Mouse (Mus musculus) pancreas, adult 10 weeks (tissue): ENCODE results near the gene Plcb2. TPM values are rescaled to one million over a fixed set of nuclear protein-coding genes. Genes with fewer than 3 reads are reported as not detected.

Experiments
- polyA plus RNA-seq: library from polyadenylated mRNA; stranded (reverse); fragments of 350-450 nt; fragmentation: Illumina TruSeq; extraction: RNeasy Lipid Tissue Mini Kit (QIAGEN cat#74804); gene quantifications from one replicate; pipeline ENCODE4 v1.2.3, GENCODE M21; 2015; ENCODE audit warnings: low read depth, low replicate concordance; ENCODE audit not compliant: insufficient read depth

The Plcb2 gene
- 0.33 TPM for polyA plus RNA-seq

GRCm38 (mm10) chr2:118728337-118728736 lies at the start of gene Plcb2:
Gene Plcb2 (minus strand): TSS chr2:118728438.

GRCm38 (mm10) chr2:118772158-118772874 lies 44.1 kb upstream of the Plcb2 start, which contains the start of gene Phgr1:
Gene Phgr1 (plus strand): TSS chr2:118772769.

DNA sequence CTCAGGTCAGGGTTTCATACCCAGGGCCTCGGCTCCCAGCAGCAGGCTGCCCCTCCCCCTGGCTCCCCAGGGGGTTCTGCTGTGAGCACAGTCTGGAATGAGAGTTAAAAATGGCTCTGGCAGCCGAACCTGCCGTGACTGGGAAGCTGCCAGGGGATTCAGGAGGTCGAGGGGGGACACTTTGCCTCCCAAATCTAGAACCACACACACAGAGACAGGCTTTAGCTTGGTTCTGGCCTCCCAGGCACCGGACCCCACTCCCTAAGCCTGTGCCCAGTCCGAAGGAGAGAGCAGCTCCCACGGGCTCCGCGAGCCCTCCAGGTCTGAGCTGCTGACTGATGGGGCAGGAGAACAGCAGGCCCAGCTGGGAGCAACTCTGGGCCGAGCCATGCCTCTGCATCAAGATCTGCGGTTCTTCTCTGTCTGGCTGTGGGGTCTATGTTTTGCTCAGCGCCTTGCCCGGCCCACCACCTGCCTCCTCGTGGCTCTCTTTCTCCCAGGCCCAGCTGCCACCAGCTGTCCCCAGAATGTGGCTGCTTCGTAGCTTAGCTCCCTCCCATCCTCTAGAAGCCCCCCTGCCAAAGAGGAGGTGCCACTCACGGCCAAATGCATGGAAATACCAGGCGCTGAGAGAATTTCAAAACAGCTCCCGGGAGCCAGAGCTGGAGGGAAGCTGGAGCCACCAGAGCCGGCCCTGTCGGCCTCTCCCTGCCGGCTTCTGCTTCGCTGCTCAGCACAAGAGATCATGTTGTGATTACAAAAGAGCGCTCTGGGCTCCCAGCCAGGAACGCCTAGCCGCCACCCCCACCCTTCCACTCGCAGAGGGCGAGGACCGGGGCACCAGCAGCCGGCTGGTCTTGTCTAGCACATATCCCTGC lies 33.9 kb upstream of the Plcb2 start, which contains the start of gene Ccdc9b:
TSS of gene Ccdc9b (minus strand) at position 756 of the 878 bp plus-strand sequence.

DNA sequence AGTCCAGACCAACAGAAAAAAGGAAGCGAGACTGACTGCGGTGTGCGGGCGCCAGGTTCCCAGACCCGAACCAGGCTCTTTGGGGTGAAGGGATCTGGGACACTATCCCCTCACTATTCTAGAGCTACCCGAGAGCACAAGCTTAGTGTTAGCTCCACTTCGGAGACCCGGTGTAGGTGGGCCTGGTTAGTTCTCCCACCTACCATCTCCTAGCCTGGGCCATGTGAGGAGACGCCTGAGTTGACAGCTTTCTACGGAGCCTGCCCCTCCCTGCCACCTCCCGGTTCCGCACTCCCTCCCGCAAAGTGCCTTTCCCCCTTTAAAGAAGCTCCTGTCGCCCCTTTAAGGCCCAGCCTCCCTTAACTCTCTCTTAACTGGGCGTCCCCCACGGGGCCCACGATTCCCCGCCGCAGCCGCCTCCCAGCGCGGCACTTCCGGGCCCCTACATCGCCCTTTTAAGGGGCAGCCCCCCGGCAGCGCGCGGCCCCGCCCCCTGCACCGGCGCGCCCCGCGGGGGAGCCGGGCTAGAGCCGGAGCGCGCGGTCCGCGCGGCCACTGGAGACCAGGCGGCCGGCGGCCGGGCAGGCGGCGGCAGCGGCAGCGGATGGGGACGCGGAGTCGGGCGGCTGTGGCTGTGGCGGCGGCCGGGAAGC lies 17.1 kb upstream of the Plcb2 start, which contains the start of gene Inafm2:
TSS of gene Inafm2 (plus strand) at position 527 of the 653 bp plus-strand sequence.

GRCm38 (mm10) chr2:118703913-118704730 lies 24.1 kb downstream of the Plcb2 start, which contains the start of gene Ankrd63:
Gene Ankrd63 (minus strand): TSS chr2:118703963.

GRCm38 (mm10) chr2:118662902-118663803 lies 65.1 kb downstream of the Plcb2 start, which contains the start of gene Pak6:
Gene Pak6 (plus strand): TSS chr2:118663303.

Other genes starting within 250 kb of the Plcb2 start
- gene Srp14, start 248.7 kb downstream of the Plcb2 start, polyA plus RNA-seq, result 39.4 TPM
- gene Bmf, start 178.8 kb downstream of the Plcb2 start, polyA plus RNA-seq, result 2.7 TPM
- 1.1 TPM for gene Bub1b, start 130.2 kb downstream of the Plcb2 start, polyA plus RNA-seq
- 2.2 TPM for gene Pak6, start 65.1 kb downstream of the Plcb2 start, polyA plus RNA-seq
- not detected for gene Ankrd63, start 24.5 kb downstream of the Plcb2 start, polyA plus RNA-seq
- gene Inafm2, start 17.3 kb upstream of the Plcb2 start, polyA plus RNA-seq, result 2.5 TPM
- 4.7 TPM for gene Ccdc9b, start 34.2 kb upstream of the Plcb2 start, polyA plus RNA-seq
- gene Phgr1, start 44.3 kb upstream of the Plcb2 start, polyA plus RNA-seq, result not detected
- 7.6 TPM for gene Disp2, start 51.3 kb upstream of the Plcb2 start, polyA plus RNA-seq
- not detected for gene Knstrn, start 85.6 kb upstream of the Plcb2 start, polyA plus RNA-seq
- gene Ivd, start 133.5 kb upstream of the Plcb2 start, polyA plus RNA-seq, result 65.2 TPM
- gene Bahd1, start 171.9 kb upstream of the Plcb2 start, polyA plus RNA-seq, result 3.0 TPM
- 2.5 TPM for gene Chst14, start 198.1 kb upstream of the Plcb2 start, polyA plus RNA-seq